Comparison of ENCODE assay signal across 7 mouse cellular contexts in genomic region chr8:114541132-114541531, GRCm38 (mm10).
DNase-seq lines count a peak whose midpoint lies in the region; ATAC-seq and TF ChIP-seq lines count a peak whose summit lies in the region.

No protein-coding gene starts in this region.

- ATAC-seq in intestine, embryonic 16.5 days, result peak; percentile 36
- no peak for ATAC-seq in limb, embryonic 14.5 days (ENCODE audit: low FRiP score, low read depth)

- no peaks in the 10 kb centered on the region for H3K9me3 ChIP-seq in embryonic facial prominence, embryonic 10.5 days
- no peaks in the 10 kb centered on the region for H3K9me3 ChIP-seq in intestine, embryonic 16.5 days (ENCODE audit: control insufficient read depth, low read length)
- no peaks in the 10 kb centered on the region for H3K9me3 ChIP-seq in limb, embryonic 14.5 days (ENCODE audit: control insufficient read depth, low read length)

- no peak overlapping the region for H3K4me2 ChIP-seq in intestine, embryonic 16.5 days (ENCODE audit: low read depth, low read length)
- H3K4me2 ChIP-seq in limb, embryonic 14.5 days (replicated peaks; ENCODE audit: low read depth, low read length, severe bottlenecking), result no peak overlapping the region

- no peaks in the 10 kb centered on the region for H3K27me3 ChIP-seq in thymus, adult 2 months (ENCODE audit: control insufficient read depth, insufficient read depth, low read length)
- H3K27me3 ChIP-seq in embryonic facial prominence, embryonic 10.5 days (replicated peaks; ENCODE audit: low read depth, poor library complexity, severe bottlenecking), result 0 out of 2 replicates have a peak, but pooled peaks cover 6% of the 10 kb centered on the region
- no peaks in the 10 kb centered on the region for H3K27me3 ChIP-seq in intestine, embryonic 16.5 days (replicated peaks; ENCODE audit: control insufficient read depth, insufficient read depth, low read length)
- no peaks in the 10 kb centered on the region; the same call in 1 of the 2 replicates for H3K27me3 ChIP-seq in limb, embryonic 14.5 days (ENCODE audit: control insufficient read depth, insufficient read depth, low read length)

- WGBS in thymus, adult 2 months, result 9% methylated on average over 3 of the region's 3 CpGs
- 11% methylated on average over 3 of the region's 3 CpGs for WGBS in embryonic facial prominence, embryonic 10.5 days
- whole genome bisulfite sequencing in intestine, embryonic 16.5 days, result 12% methylated on average over 3 of the region's 3 CpGs
- WGBS in limb, embryonic 14.5 days, result 13% methylated on average over 3 of the region's 3 CpGs

- 0 out of 2 replicates have a peak, but pooled peaks cover 2% of the 10 kb centered on the region for H3K4me1 ChIP-seq in thymus, adult 2 months (replicated peaks; ENCODE audit: control insufficient read depth, insufficient read depth, low read length)
- peaks cover 11% of the 10 kb centered on the region for H3K4me1 ChIP-seq in embryonic facial prominence, embryonic 10.5 days
- no peaks in the 10 kb centered on the region for H3K4me1 ChIP-seq in intestine, embryonic 16.5 days (ENCODE audit: control insufficient read depth, insufficient read depth, low read length)
- H3K4me1 ChIP-seq in limb, embryonic 14.5 days (ENCODE audit: control insufficient read depth, insufficient read depth, low read length), result 0 out of 2 replicates have a peak, but pooled peaks cover under 1% of the 10 kb centered on the region

- no peak overlapping the region for H3K9ac ChIP-seq in intestine, embryonic 16.5 days (ENCODE audit: low read depth, low read length)
- no peak overlapping the region for H3K9ac ChIP-seq in limb, embryonic 14.5 days (ENCODE audit: low read depth, low read length, severe bottlenecking)

- H3K36me3 ChIP-seq in thymus, adult 2 months (ENCODE audit: control insufficient read depth, insufficient read depth, low read length), result no peaks in the 10 kb centered on the region
- H3K36me3 ChIP-seq in embryonic facial prominence, embryonic 10.5 days (replicated peaks), result no peaks in the 10 kb centered on the region
- H3K36me3 ChIP-seq in intestine, embryonic 16.5 days (ENCODE audit: control insufficient read depth, insufficient read depth, low read length), result no peaks in the 10 kb centered on the region
- no peaks in the 10 kb centered on the region for H3K36me3 ChIP-seq in limb, embryonic 14.5 days (ENCODE audit: control insufficient read depth, insufficient read depth, low read length)

- no peak for TF ChIP-seq POLR2A in thymus, adult 2 months (IDR thresholded peaks at IDR 0.05; ENCODE audit: control insufficient read depth, extremely low read depth, insufficient read depth, low read length, poor library complexity)
- TF ChIP-seq POLR2A in limb, embryonic 14.5 days (IDR thresholded peaks at IDR 0.05; ENCODE audit: borderline replicate concordance, extremely low read depth, insufficient read depth, insufficient read length), result no peak

- no peak overlapping the region for H3K27ac ChIP-seq in thymus, adult 2 months (ENCODE audit: control insufficient read depth, insufficient read depth, low read length)
- no peak overlapping the region for H3K27ac ChIP-seq in embryonic facial prominence, embryonic 10.5 days (replicated peaks)
- H3K27ac ChIP-seq in intestine, embryonic 16.5 days (ENCODE audit: low read length), result no peak overlapping the region
- no peak overlapping the region for H3K27ac ChIP-seq in limb, embryonic 14.5 days (replicated peaks; ENCODE audit: low read depth, low read length)

- H3K4me3 ChIP-seq in thymus, adult 2 months (ENCODE audit: control insufficient read depth, insufficient read depth, low read length), result no peak overlapping the region
- no peak overlapping the region for H3K4me3 ChIP-seq in embryonic facial prominence, embryonic 10.5 days
- H3K4me3 ChIP-seq in intestine, embryonic 16.5 days (ENCODE audit: low read length), result no peak overlapping the region
- H3K4me3 ChIP-seq in limb, embryonic 14.5 days (replicated peaks; ENCODE audit: low read length), result no peak overlapping the region

- no peak for TF ChIP-seq CTCF in thymus, adult 2 months (IDR thresholded peaks at IDR 0.05; ENCODE audit: borderline replicate concordance, control insufficient read depth, extremely low read depth, insufficient read depth, low read length, poor library complexity)

- peak; percentile 22 for DNase-seq in thymus, adult 2 months
- DNase-seq in thymus, adult 18-20 months, result no peak
- DNase-seq in adrenal gland, postnatal 25 days, result peak; percentile 19
- peak; percentile 41 for DNase-seq in embryonic facial prominence, embryonic 10.5 days (ENCODE audit: low spot score)
- peak; percentile 58 for DNase-seq in limb, embryonic 14.5 days (ENCODE audit: low spot score)
- peak; percentile 2 for DNase-seq in telencephalon, adult 2 months (ENCODE audit: low read depth, low spot score)

Comparison
In these comparisons a context has a peak if more than half of its experiments do, and no peak if none do; other contexts are left out.
1. DNase-seq: peak in thymus, adult 2 months (single experiment), adrenal gland, postnatal 25 days (single experiment), embryonic facial prominence, embryonic 10.5 days (single experiment), limb, embryonic 14.5 days (single experiment) and telencephalon, adult 2 months (single experiment); none in thymus, adult 18-20 months (0 of 2).